In genomic region chr9:57617556-57618169, GRCm38 (mm10) we compare ENCODE assay signal across 23 mouse cellular contexts. TPM values are rescaled to one million over a fixed set of nuclear protein-coding genes. Genes with fewer than 3 reads are reported as not detected.
DNase-seq lines count a peak whose midpoint lies in the region; ATAC-seq lines count a peak whose summit lies in the region.
"Had no signal": no experiment of that assay in that cellular context is flagged by ENCODE, and none has a peak within 500 bp of the region (broad histone marks: within the 10 kb centered on the region; RNA-seq: fewer than 3 reads in every experiment).

No protein-coding gene starts in this region.

- DNase-seq in lung, postnatal 10 days = peak; percentile 40
- no peak for DNase-seq in lung, postnatal 14 days
- DNase-seq in 3134 (ENCODE audit: extremely low read depth, insufficient read length, low spot score) (peak; percentile 81), 416B (ENCODE audit: low read depth) (peak; percentile 59)
- no peak for DNase-seq in ovary, postnatal 36 days (ENCODE audit: low spot score)
- DNase-seq: adrenal gland, adult 8-10 months; cerebellum, adult 2 months; gastrocnemius, postnatal 14 days; heart, adult 2 months; kidney, adult 2 months; kidney, postnatal 4 days; lung, adult 18-20 months; spleen, adult 18-20 months had no signal

- ATAC-seq in megakaryocyte progenitor cell, adult 5-6 weeks (replicated peaks; ENCODE audit: poor library complexity) = peak; percentile 23
- ATAC-seq: hindbrain, embryonic 16.5 days; lung, postnatal 0 days had no signal

RNA-seq across cellular contexts. Expression of gene Lman1l, which starts 2.9 kb away (rescaled TPM):
- not detected in 2 replicates for total RNA-seq in megakaryocyte progenitor cell, adult 5-6 weeks (2015)
- total RNA-seq in megakaryocyte progenitor cell, adult 5-6 weeks (2017) = not detected in 2 replicates
- total RNA-seq: adrenal gland, adult 8-10 months; adrenal gland, postnatal 4 days; G1E; gastrocnemius, postnatal 14 days; heart, adult 2 months; layer of hippocampus, adult 8-10 months; layer of hippocampus, postnatal 25 days; left cerebral cortex, adult 8-10 months; left cerebral cortex, postnatal 36 days; midbrain, postnatal 0 days had no signal

RNA-seq across cellular contexts. Expression of gene Cplx3, which starts 11.6 kb away (rescaled TPM):
- not detected in 2 replicates for total RNA-seq in megakaryocyte progenitor cell, adult 5-6 weeks (2015)
- not detected in 2 replicates for total RNA-seq in megakaryocyte progenitor cell, adult 5-6 weeks (2017)
- total RNA-seq: adrenal gland, adult 8-10 months; adrenal gland, postnatal 4 days; gastrocnemius, postnatal 14 days; heart, adult 2 months; midbrain, postnatal 0 days had no signal

RNA-seq across cellular contexts. Expression of gene Ulk3, which starts 28.4 kb away (rescaled TPM):
- total RNA-seq in megakaryocyte progenitor cell, adult 5-6 weeks (2015) = 4.0 and 4.6 TPM in 2 replicates
- 1.8 and 2.9 TPM in 2 replicates for total RNA-seq in megakaryocyte progenitor cell, adult 5-6 weeks (2017)

RNA-seq across cellular contexts. Expression of gene Csk, which starts 35.8 kb away (rescaled TPM):
- 58.6 and 71.3 TPM in 2 replicates for total RNA-seq in megakaryocyte progenitor cell, adult 5-6 weeks (2015)
- total RNA-seq in megakaryocyte progenitor cell, adult 5-6 weeks (2017) = 119 and 152 TPM in 2 replicates

RNA-seq across cellular contexts. Expression of gene Scamp2, which starts 56.9 kb away (rescaled TPM):
- total RNA-seq in megakaryocyte progenitor cell, adult 5-6 weeks (2015) = 71.1 and 73.2 TPM in 2 replicates
- 26.2 and 28.2 TPM in 2 replicates for total RNA-seq in megakaryocyte progenitor cell, adult 5-6 weeks (2017)

Comparison
In these comparisons a context has a peak if more than half of its experiments do, and no peak if none do; other contexts are left out.
1. DNase-seq: peak in lung, postnatal 10 days (single experiment), 3134 (single experiment) and 416B (single experiment); none in lung, postnatal 14 days (single experiment) and ovary, postnatal 36 days (single experiment).